Mouse (Mus musculus) fibroblast of lung, adult 2 months (primary cell): ENCODE data around the gene Gm17577.
"Not testable (repeated sequence)": the region's sequence is repeated elsewhere in the genome, so short reads cannot be mapped to it uniquely, and the experiment has no call there.

Experiments used
- DNase-seq: peaks from one replicate; pipeline ENCODE4 v3.0.0-alpha.2; 2011; ENCODE audit warnings: low read depth

The Gm17577 gene

DNA sequence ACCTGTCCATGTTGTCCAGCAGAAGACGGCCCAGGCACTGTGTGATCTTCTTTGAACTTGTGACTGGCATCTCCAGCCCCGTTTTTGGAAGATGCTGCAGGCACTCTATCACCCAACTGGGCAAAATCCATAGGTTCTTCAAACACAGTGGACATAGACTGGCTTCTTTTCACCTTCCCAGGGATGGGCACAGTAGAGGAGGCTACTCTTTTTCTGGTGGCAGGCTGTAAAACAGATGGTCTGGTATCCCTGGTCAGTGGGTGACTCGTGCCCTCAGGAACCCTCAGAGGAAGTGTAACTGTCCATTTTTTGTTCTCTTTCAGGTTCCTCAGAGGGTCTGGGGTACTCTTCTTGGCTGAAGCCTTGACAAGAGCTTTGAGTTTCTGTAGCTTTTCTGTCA is at the start of gene Gm17577:
Gene Gm17577 (minus strand): TSS at position 101 of the 400 bp plus-strand sequence.
- DNase-seq = not testable (repeated sequence)

DNA sequence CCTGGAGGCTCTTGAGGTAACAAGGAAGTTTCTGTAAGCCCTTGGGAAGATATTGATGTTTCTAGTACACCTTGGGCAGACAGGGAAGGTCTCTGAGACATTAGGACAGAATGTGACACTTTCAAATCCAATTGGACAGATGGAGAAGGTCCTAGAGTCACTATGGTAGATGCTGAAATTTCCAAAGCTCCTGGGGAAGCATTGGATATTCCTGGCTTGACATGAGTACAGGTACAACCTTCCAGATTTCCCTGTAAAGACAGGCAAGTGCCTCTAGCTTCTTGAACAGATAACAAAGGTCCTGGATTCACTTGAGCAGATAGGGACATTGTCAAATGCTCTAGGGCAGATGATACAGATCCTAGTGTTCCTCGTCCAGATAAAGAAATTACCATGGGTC is 24.3 kb downstream of the Gm17577 start, which contains the start of gene Srsx:
Gene Srsx (minus strand): TSS at position 101 of the 400 bp plus-strand sequence.
- DNase-seq = not testable (repeated sequence)
